Mouse (Mus musculus) neural tube, embryonic 15.5 days (tissue): Measurements from ENCODE around the gene Steap4. TPM values are rescaled to one million over a fixed set of nuclear protein-coding genes. Genes with fewer than 3 reads are reported as not detected.
"Not testable (repeated sequence)": the region's sequence is repeated elsewhere in the genome, so short reads cannot be mapped to it uniquely, and the experiment has no call there.

Experiments
- ATAC-seq: fragments of 200-750 bp; cut with Nextera tagmentation; 2 replicates; pipeline ENCODE4 v1.8.0; 2017; ENCODE audit warnings: mild to moderate bottlenecking, moderate TSS enrichment, moderate library complexity; ENCODE audit not compliant: low FRiP score
- H3K27ac ChIP-seq: fragments of 300-500 bp; sonication (generic); replicated peaks from 2 replicates; pipeline ENCODE4 v1.5.1; 2015; ENCODE audit warnings: mild to moderate bottlenecking, inconsistent platforms
- H3K27me3 ChIP-seq: fragments of 300-500 bp; sonication (generic); replicated peaks from 2 replicates; pipeline ENCODE4 v1.6.1; 2015; ENCODE audit warnings: inconsistent platforms
- H3K36me3 ChIP-seq: fragments of 300-500 bp; sonication (generic); 2 replicates; pipeline ENCODE4 v1.6.1; 2015; ENCODE audit warnings: inconsistent platforms
- H3K4me1 ChIP-seq: fragments of 300-500 bp; sonication (generic); 2 replicates; pipeline ENCODE4 v1.6.1; 2015; ENCODE audit warnings: inconsistent platforms
- H3K4me2 ChIP-seq: fragments of 300-500 bp; sonication (generic); 2 replicates; pipeline ENCODE4 v1.6.1; 2015; ENCODE audit warnings: inconsistent platforms, mild to moderate bottlenecking, moderate library complexity
- H3K4me3 ChIP-seq: fragments of 300-500 bp; sonication (generic); replicated peaks from 2 replicates; pipeline ENCODE4 v1.5.1; 2015; ENCODE audit warnings: mild to moderate bottlenecking, inconsistent platforms
- H3K9ac ChIP-seq: fragments of 300-500 bp; sonication (generic); replicated peaks from 2 replicates; pipeline ENCODE4 v1.6.1; 2015; ENCODE audit warnings: mild to moderate bottlenecking, inconsistent platforms
- H3K9me3 ChIP-seq: fragments of 300-500 bp; sonication (generic); replicated peaks from 2 replicates; pipeline ENCODE4 v1.6.1; 2016; ENCODE audit warnings: inconsistent platforms
- WGBS: fragments of 180-500 bp; shearing (Covaris S2); methylation state at CpG from one replicate; pipeline ENCODE4 v1.1.7; 2015; ENCODE audit warnings: mixed read lengths; 5-methylcytosine and 5-hydroxymethylcytosine counted together
- polyA plus RNA-seq: library from polyadenylated mRNA; unstranded; fragments of >200 nt; fragmentation: Nextera tagmentation; extraction: Ambion mirVana; gene quantifications from 2 replicates; pipeline ENCODE4 v1.2.1, GENCODE M21; 2015

Steap4 gene
- 0.45 and 1.3 TPM in 2 replicates for polyA plus RNA-seq

GRCm38 (mm10) chr5:7960176-7960575 lies at the start of gene Steap4:
TSS of gene Steap4 (plus strand) at chr5:7960457.
- WGBS: 8% methylated on average over 20 of the region's 20 CpGs
- no peak within 1 kb of the TSS for H3K27ac ChIP-seq
- H3K9ac ChIP-seq: 0 out of 2 replicates have a peak within 1 kb of the TSS, but pooled peaks have one; percentile 36
- H3K27me3 ChIP-seq: no peaks in the 10 kb centered on the region
- H3K36me3 ChIP-seq: no peaks in the 10 kb centered on the region
- no peak for ATAC-seq
- H3K4me1 ChIP-seq: peaks cover 8% of the 10 kb centered on the region
- peak within 1 kb of the TSS; percentile 56 for H3K4me2 ChIP-seq
- peak within 1 kb of the TSS; percentile 27 for H3K4me3 ChIP-seq
- H3K9me3 ChIP-seq: no peaks in the 10 kb centered on the region

- WGBS: 76% methylated on average over 3 of the region's 3 CpGs
Observed at GRCm38 (mm10) chr5:7911975-7912374, 48.3 kb upstream of the Steap4 start.

GRCm38 (mm10) chr5:7917501-7918295 lies 42.6 kb upstream of the Steap4 start:
- no peaks in the 10 kb centered on the region for H3K27me3 ChIP-seq
- H3K9ac ChIP-seq: no peak overlapping the region
- H3K4me3 ChIP-seq: no peak overlapping the region
- H3K4me2 ChIP-seq: no peak overlapping the region
- WGBS: 87% methylated on average over 11 of the region's 11 CpGs
- ATAC-seq: no peak
- no peaks in the 10 kb centered on the region for H3K36me3 ChIP-seq
- no peaks in the 10 kb centered on the region for H3K9me3 ChIP-seq
- no peaks in the 10 kb centered on the region for H3K4me1 ChIP-seq
- H3K27ac ChIP-seq: no peak overlapping the region

More at GRCm38 (mm10) chr5:7911975-7912374, 48.3 kb upstream of the Steap4 start:
- no peak overlapping the region for H3K4me3 ChIP-seq
- ATAC-seq: no peak
- H3K9me3 ChIP-seq: no peaks in the 10 kb centered on the region
- no peak overlapping the region for H3K9ac ChIP-seq
- no peaks in the 10 kb centered on the region for H3K27me3 ChIP-seq
- H3K27ac ChIP-seq: no peak overlapping the region
- H3K4me1 ChIP-seq: no peaks in the 10 kb centered on the region
- H3K4me2 ChIP-seq: no peak overlapping the region
- H3K36me3 ChIP-seq: no peaks in the 10 kb centered on the region

- WGBS: 88% methylated on average over 5 of the region's 5 CpGs
- ATAC-seq: no peak
- H3K27me3 ChIP-seq: no peaks in the 10 kb centered on the region
Observed at GRCm38 (mm10) chr5:7918296-7918579, 42.0 kb upstream of the Steap4 start.

GRCm38 (mm10) chr5:7919681-7920080 lies 40.6 kb upstream of the Steap4 start:
- H3K9me3 ChIP-seq: no peaks in the 10 kb centered on the region
- no peak overlapping the region for H3K4me3 ChIP-seq
- whole genome bisulfite sequencing: 96% methylated on average over 2 of the region's 2 CpGs
- H3K27me3 ChIP-seq: no peaks in the 10 kb centered on the region
- no peak overlapping the region for H3K27ac ChIP-seq
- ATAC-seq: no peak
- H3K9ac ChIP-seq: no peak overlapping the region
- no peaks in the 10 kb centered on the region for H3K4me1 ChIP-seq
- H3K4me2 ChIP-seq: no peak overlapping the region
- no peaks in the 10 kb centered on the region for H3K36me3 ChIP-seq

More at GRCm38 (mm10) chr5:7918296-7918579, 42.0 kb upstream of the Steap4 start:
- H3K4me1 ChIP-seq: no peaks in the 10 kb centered on the region
- no peak overlapping the region for H3K4me3 ChIP-seq
- H3K9ac ChIP-seq: no peak overlapping the region
- H3K36me3 ChIP-seq: no peaks in the 10 kb centered on the region
- H3K4me2 ChIP-seq: no peak overlapping the region
- H3K9me3 ChIP-seq: no peaks in the 10 kb centered on the region
- no peak overlapping the region for H3K27ac ChIP-seq

GRCm38 (mm10) chr5:7922751-7923150 lies 37.5 kb upstream of the Steap4 start:
- no peak for ATAC-seq
- Histone ChIP-seq H3K4me1 (no peaks in the 10 kb centered on the region), H3K9me3 (no peaks in the 10 kb centered on the region), H3K36me3 (no peaks in the 10 kb centered on the region), H3K9ac (no peak overlapping the region), H3K27ac (no peak overlapping the region), H3K4me2 (no peak overlapping the region), H3K27me3 (no peaks in the 10 kb centered on the region), H3K4me3 (no peak overlapping the region)
- 93% methylated on average over 1 of the region's 1 CpGs for WGBS

- no peak overlapping the region for H3K27ac ChIP-seq
- H3K4me2 ChIP-seq: no peak overlapping the region
- no peak overlapping the region for H3K9ac ChIP-seq
- ATAC-seq: no peak
- 97% methylated on average over 3 of the region's 3 CpGs for whole genome bisulfite sequencing
- H3K36me3 ChIP-seq: no peaks in the 10 kb centered on the region
- H3K9me3 ChIP-seq: no peaks in the 10 kb centered on the region
- no peak overlapping the region for H3K4me3 ChIP-seq
- no peaks in the 10 kb centered on the region for H3K27me3 ChIP-seq
- H3K4me1 ChIP-seq: no peaks in the 10 kb centered on the region
Observed at GRCm38 (mm10) chr5:7923666-7924065, 36.6 kb upstream of the Steap4 start.

- H3K4me2 ChIP-seq: no peak overlapping the region
- ATAC-seq: no peak
- no peak overlapping the region for H3K27ac ChIP-seq
- H3K36me3 ChIP-seq: no peaks in the 10 kb centered on the region
- no peaks in the 10 kb centered on the region for H3K27me3 ChIP-seq
- H3K4me1 ChIP-seq: no peaks in the 10 kb centered on the region
- H3K9me3 ChIP-seq: no peaks in the 10 kb centered on the region
- no peak overlapping the region for H3K9ac ChIP-seq
- no peak overlapping the region for H3K4me3 ChIP-seq
- 89% methylated on average over 5 of the region's 5 CpGs for WGBS
Observed at GRCm38 (mm10) chr5:7932234-7933221, 27.7 kb upstream of the Steap4 start.

GRCm38 (mm10) chr5:7933495-7933894 lies 26.8 kb upstream of the Steap4 start:
- not testable (repeated sequence) for ATAC-seq, H3K27me3 ChIP-seq, H3K9me3 ChIP-seq, H3K9ac ChIP-seq, H3K36me3 ChIP-seq, H3K4me2 ChIP-seq, H3K4me1 ChIP-seq, H3K27ac ChIP-seq, H3K4me3 ChIP-seq
- 86% methylated on average over 11 of the region's 11 CpGs for WGBS

GRCm38 (mm10) chr5:7933933-7934675 lies 26.2 kb upstream of the Steap4 start:
- Histone ChIP-seq H3K27ac (no peak overlapping the region), H3K4me3 (no peak overlapping the region), H3K9ac (no peak overlapping the region), H3K4me1 (no peaks in the 10 kb centered on the region), H3K9me3 (no peaks in the 10 kb centered on the region), H3K4me2 (no peak overlapping the region), H3K36me3 (no peaks in the 10 kb centered on the region), H3K27me3 (no peaks in the 10 kb centered on the region)
- 69% methylated on average over 2 of the region's 2 CpGs for WGBS
- ATAC-seq: no peak

GRCm38 (mm10) chr5:7954838-7955237 lies 5.4 kb upstream of the Steap4 start:
- Histone ChIP-seq H3K27ac (no peak overlapping the region), H3K9ac (no peak overlapping the region), H3K4me2 (no peak overlapping the region), H3K9me3 (no peaks in the 10 kb centered on the region), H3K4me1 (peaks cover under 1% of the 10 kb centered on the region), H3K36me3 (no peaks in the 10 kb centered on the region), H3K27me3 (no peaks in the 10 kb centered on the region), H3K4me3 (no peak overlapping the region)
- ATAC-seq: no peak
- 89% methylated on average over 2 of the region's 2 CpGs for WGBS
